Mouse (Mus musculus) adrenal gland, adult (tissue): Measurements from ENCODE around the gene Nccrp1.
"Not testable (repeated sequence)": the region's sequence is repeated elsewhere in the genome, so short reads cannot be mapped to it uniquely, and the experiment has no call there.

Experiments used
- DNase-seq, 2 experiments: peaks; one replicate each; pipeline ENCODE4 v3.0.0; 2022 to 2023; ENCODE audit warnings: low spot score in 1 of 2; ENCODE audit not compliant: inconsistent age in 2 of 2

The Nccrp1 gene

GRCm38 (mm10) chr7:28570291-28570981, 23.4 kb upstream of the Nccrp1 start:
- peak; percentile 43 to 83 for DNase-seq

GRCm38 (mm10) chr7:28568253-28568652, 21.2 kb upstream of the Nccrp1 start:
- DNase-seq, result peak; percentile 66 to 88

GRCm38 (mm10) chr7:28567539-28567938, 20.5 kb upstream of the Nccrp1 start:
- no peak for DNase-seq

- DNase-seq, result no peak
Measured at GRCm38 (mm10) chr7:28565407-28565806, 18.4 kb upstream of the Nccrp1 start.

GRCm38 (mm10) chr7:28562951-28563350, 15.9 kb upstream of the Nccrp1 start:
- no peak for DNase-seq

- DNase-seq, result no peak
Measured at GRCm38 (mm10) chr7:28562371-28562770, 15.3 kb upstream of the Nccrp1 start.

GRCm38 (mm10) chr7:28561967-28562366, 14.9 kb upstream of the Nccrp1 start:
- no peak for DNase-seq

- no peak for DNase-seq
Measured at GRCm38 (mm10) chr7:28560856-28561255, 13.8 kb upstream of the Nccrp1 start.

GRCm38 (mm10) chr7:28558486-28558885, 11.4 kb upstream of the Nccrp1 start:
- peak in 1 of 2 experiments; percentile 69 for DNase-seq

GRCm38 (mm10) chr7:28557708-28558107, 10.7 kb upstream of the Nccrp1 start:
- no peak for DNase-seq

- DNase-seq, result no peak
Measured at GRCm38 (mm10) chr7:28557069-28557468, 10.0 kb upstream of the Nccrp1 start.

- no peak for DNase-seq
Measured at GRCm38 (mm10) chr7:28555939-28556535, 9.0 kb upstream of the Nccrp1 start.

- DNase-seq, result peak in 1 of 2 experiments; percentile 57
Measured at GRCm38 (mm10) chr7:28553076-28553475, 6.0 kb upstream of the Nccrp1 start.

GRCm38 (mm10) chr7:28547628-28548027, 574 bp upstream of the Nccrp1 start:
- no peak for DNase-seq

- no peak for DNase-seq
Measured at GRCm38 (mm10) chr7:28546649-28547048, 405 bp downstream of the Nccrp1 start.

- DNase-seq, result no peak
Measured at GRCm38 (mm10) chr7:28545891-28546210, 1.2 kb downstream of the Nccrp1 start.

- DNase-seq, result peak in 1 of 2 experiments; percentile 52
Measured at GRCm38 (mm10) chr7:28545048-28545890, 1.8 kb downstream of the Nccrp1 start.

GRCm38 (mm10) chr7:28544051-28544601, 2.9 kb downstream of the Nccrp1 start:
- DNase-seq, result peak in 1 of 2 experiments; percentile 67

GRCm38 (mm10) chr7:28540526-28540925, 6.5 kb downstream of the Nccrp1 start, which contains the start of gene Sycn:
Sycn (plus strand) TSS chr7:28540885.
- no peak for DNase-seq

GRCm38 (mm10) chr7:28538886-28539285, 8.2 kb downstream of the Nccrp1 start:
- DNase-seq, result not testable (repeated sequence)

GRCm38 (mm10) chr7:28532005-28532404, 15.0 kb downstream of the Nccrp1 start:
- DNase-seq, result no peak
